Mouse (Mus musculus) stomach, embryonic 14.5 days (tissue): ENCODE measurements around the gene Zfp334. TPM values are rescaled to one million over a fixed set of nuclear protein-coding genes. Genes with fewer than 3 reads are reported as not detected.

Experiments used
- ATAC-seq: fragments of 200-750 bp; cut with Nextera tagmentation; 2 replicates; pipeline ENCODE4 v1.8.0; 2017; ENCODE audit warnings: low read depth, moderate TSS enrichment; ENCODE audit not compliant: insufficient number of reproducible peaks, insufficient read depth, low FRiP score
- H3K27ac ChIP-seq: fragments of 300-500 bp; sonication (generic); 2 replicates; pipeline ENCODE4 v1.5.1; 2014; ENCODE audit warnings: mild to moderate bottlenecking, low read length, moderate library complexity, mixed read lengths
- H3K27me3 ChIP-seq: fragments of 300-500 bp; sonication (generic); 2 replicates; pipeline ENCODE4 v1.6.1; 2014; ENCODE audit warnings: low read length, control low read depth, mixed read lengths; ENCODE audit not compliant: control insufficient read depth, insufficient read depth
- H3K36me3 ChIP-seq: fragments of 300-500 bp; sonication (generic); 2 replicates; pipeline ENCODE4 v1.6.1; 2014; ENCODE audit warnings: mild to moderate bottlenecking, control low read depth, low read length, moderate library complexity, mixed read lengths; ENCODE audit not compliant: control insufficient read depth, insufficient read depth
- H3K4me1 ChIP-seq: fragments of 300-500 bp; sonication (generic); 2 replicates; pipeline ENCODE4 v1.6.1; 2014; ENCODE audit warnings: low read length, control low read depth, mixed read lengths; ENCODE audit not compliant: control insufficient read depth, insufficient read depth
- H3K4me2 ChIP-seq: fragments of 300-500 bp; sonication (generic); replicated peaks from 2 replicates; pipeline ENCODE4 v1.6.1; 2014; ENCODE audit warnings: low read depth, low read length, control low read depth
- H3K4me3 ChIP-seq: fragments of 300-500 bp; sonication (generic); 2 replicates; pipeline ENCODE4 v1.5.1; 2014; ENCODE audit warnings: low read depth, low read length, control low read depth
- H3K9ac ChIP-seq: fragments of 300-500 bp; sonication (generic); replicated peaks from 2 replicates; pipeline ENCODE4 v1.6.1; 2014; ENCODE audit warnings: low read depth, mild to moderate bottlenecking, control low read depth, low read length, moderate library complexity, mixed read lengths
- H3K9me3 ChIP-seq: fragments of 300-500 bp; sonication (generic); 2 replicates; pipeline ENCODE4 v1.6.1; 2016; ENCODE audit warnings: low read depth, low read length, control low read depth; ENCODE audit not compliant: control insufficient read depth
- WGBS: fragments of 180-500 bp; shearing (Covaris S2); extraction: QIAGEN DNeasy Blood & Tissue Kit; methylation state at CpG from one replicate; pipeline ENCODE4 v1.1.7; 2014; 5-methylcytosine and 5-hydroxymethylcytosine counted together
- polyA plus RNA-seq: library from polyadenylated mRNA; unstranded; fragments of >200 nt; fragmentation: Nextera tagmentation; extraction: Ambion mirVana; gene quantifications from 2 replicates; pipeline ENCODE4 v1.2.1, GENCODE M21; 2014

Gene Zfp334
- polyA plus RNA-seq, 1 experiment from 2014 or later, result 9.6 TPM

DNA sequence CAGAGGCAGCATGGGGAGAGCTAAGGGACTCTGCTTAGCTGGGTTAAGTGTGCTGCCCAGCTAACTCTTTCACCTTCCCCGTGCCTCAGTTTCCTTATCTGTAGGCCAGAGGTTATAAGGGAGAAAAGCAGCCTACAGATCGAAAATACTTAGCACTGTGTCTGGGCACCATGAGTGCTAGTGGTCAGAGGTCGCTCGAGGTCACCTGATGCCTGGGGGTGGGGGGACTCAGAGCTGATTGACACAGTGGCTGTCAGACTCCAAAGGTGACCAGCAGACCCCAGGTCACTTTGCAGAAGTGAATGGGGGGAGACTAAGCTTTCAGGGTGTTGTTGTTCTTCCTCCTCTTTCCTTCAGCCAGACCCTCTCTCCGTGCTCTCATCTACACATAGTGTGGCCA is 26.3 kb upstream of the Zfp334 start:
- Histone ChIP-seq H3K9ac (no peak overlapping the region), H3K4me3 (no peak overlapping the region), H3K36me3 (no peaks in the 10 kb centered on the region), H3K4me1 (no peaks in the 10 kb centered on the region), H3K9me3 (no peaks in the 10 kb centered on the region), H3K27ac (no peak overlapping the region), H3K4me2 (no peak overlapping the region), H3K27me3 (no peaks in the 10 kb centered on the region)
- ATAC-seq, result no peak
- WGBS, result 76% methylated on average over 5 of the region's 5 CpGs

DNA sequence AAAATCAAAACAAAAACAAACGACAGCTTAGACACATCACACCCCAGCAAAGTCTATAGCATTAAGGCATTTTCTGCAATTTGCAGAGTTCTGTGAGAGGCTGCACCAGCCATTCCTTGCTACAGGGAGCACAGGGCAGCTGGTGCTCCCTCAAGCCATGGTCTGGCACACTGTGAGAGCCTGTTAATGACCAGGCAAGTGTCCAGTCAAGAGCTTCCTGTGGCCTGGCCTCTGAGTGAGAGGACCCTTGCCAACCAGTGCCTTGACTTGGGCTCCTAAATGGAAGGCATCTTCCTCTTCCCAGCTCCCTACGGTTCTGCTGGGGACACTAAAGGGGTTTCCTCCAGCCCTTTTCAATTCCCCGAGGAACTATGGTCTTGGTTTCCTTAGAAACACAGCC is 25.8 kb upstream of the Zfp334 start:
- no peak overlapping the region for H3K9ac ChIP-seq
- ATAC-seq, result no peak
- no peaks in the 10 kb centered on the region for H3K36me3 ChIP-seq
- H3K4me3 ChIP-seq, result no peak overlapping the region
- 57% methylated on average over 3 of the region's 3 CpGs for WGBS
- no peak overlapping the region for H3K27ac ChIP-seq
- H3K9me3 ChIP-seq, result no peaks in the 10 kb centered on the region
- no peaks in the 10 kb centered on the region for H3K4me1 ChIP-seq
- no peak overlapping the region for H3K4me2 ChIP-seq
- H3K27me3 ChIP-seq, result no peaks in the 10 kb centered on the region

DNA sequence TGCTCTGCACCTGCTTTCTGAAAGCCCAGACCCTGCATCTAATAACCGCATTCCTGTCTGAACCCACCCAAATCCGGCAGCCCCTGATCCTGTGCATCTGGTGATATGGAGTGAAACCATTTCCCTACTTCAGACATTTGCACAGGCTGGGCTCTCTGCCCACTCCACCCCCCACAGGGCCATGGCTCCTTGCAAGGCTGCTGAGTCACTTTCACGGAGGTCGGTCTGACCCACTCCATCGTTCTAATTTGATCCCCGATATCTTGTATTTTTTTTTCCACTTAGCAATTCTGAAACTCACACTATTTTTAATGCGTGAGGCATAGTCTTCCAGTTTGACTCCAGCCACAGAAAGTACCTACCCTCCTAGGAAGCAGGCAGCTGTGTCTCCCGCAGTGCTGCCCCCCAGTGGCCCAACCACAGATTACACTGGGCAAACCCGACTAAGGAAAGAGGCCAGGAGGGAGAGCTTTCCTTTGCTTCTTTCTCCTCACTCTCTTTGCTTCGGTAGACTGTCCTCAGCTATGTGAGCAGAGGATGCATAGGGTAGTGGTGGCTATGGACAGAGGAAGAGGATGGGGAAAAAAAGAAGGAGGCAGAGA is 19.7 kb upstream of the Zfp334 start:
- H3K27ac ChIP-seq, result no peak overlapping the region
- ATAC-seq, result no peak
- H3K27me3 ChIP-seq, result no peaks in the 10 kb centered on the region
- H3K4me2 ChIP-seq, result no peak overlapping the region
- H3K9me3 ChIP-seq, result no peaks in the 10 kb centered on the region
- H3K4me3 ChIP-seq, result no peak overlapping the region
- no peaks in the 10 kb centered on the region for H3K4me1 ChIP-seq
- 40% methylated on average over 10 of the region's 10 CpGs for WGBS
- H3K9ac ChIP-seq, result no peak overlapping the region
- H3K36me3 ChIP-seq, result no peaks in the 10 kb centered on the region

DNA sequence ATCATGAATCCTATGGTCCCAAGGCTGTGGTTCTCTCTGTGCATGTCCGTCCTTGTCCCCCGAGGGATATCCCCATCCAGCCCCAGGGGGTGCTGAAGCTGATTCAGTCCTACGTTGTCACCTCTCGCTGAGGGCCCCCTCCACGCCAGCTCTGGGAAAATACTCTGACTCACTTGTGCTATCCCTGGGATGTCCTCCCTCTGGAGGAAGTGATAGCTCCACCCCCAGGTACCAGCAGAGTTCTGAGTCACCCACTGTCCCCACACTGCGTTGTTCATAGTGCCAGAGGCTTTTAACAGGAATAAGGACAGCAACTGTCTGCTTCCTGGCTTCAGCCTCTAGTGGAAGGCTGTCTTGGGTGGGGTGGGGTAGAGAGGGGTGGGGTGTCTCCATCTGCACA is 17.3 kb upstream of the Zfp334 start:
- no peak overlapping the region for H3K9ac ChIP-seq
- no peak for ATAC-seq
- no peak overlapping the region for H3K4me3 ChIP-seq
- H3K27me3 ChIP-seq, result no peaks in the 10 kb centered on the region
- H3K9me3 ChIP-seq, result no peaks in the 10 kb centered on the region
- H3K36me3 ChIP-seq, result no peaks in the 10 kb centered on the region
- 45% methylated on average over 6 of the region's 6 CpGs for WGBS
- H3K27ac ChIP-seq, result no peak overlapping the region
- H3K4me2 ChIP-seq, result no peak overlapping the region
- no peaks in the 10 kb centered on the region for H3K4me1 ChIP-seq

DNA sequence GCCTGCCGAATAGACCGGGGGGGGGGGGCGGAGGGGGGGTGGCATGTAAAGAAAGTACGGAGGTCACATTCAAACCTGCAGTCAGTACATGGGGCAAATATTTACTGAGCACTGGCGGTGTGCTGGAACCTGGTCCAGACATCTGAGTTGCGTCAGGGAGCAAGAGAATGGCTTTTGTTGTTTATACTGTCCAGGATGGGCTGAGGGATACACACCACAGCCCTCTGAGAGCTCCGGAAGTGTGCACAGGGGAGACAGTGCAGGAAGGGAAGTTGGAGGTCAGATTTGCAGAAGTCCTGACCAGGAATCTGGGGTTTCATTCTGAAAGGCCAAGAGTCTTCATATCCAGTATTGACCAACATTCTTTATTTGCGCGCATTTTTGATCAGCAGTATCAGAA is 16.9 kb upstream of the Zfp334 start:
- no peaks in the 10 kb centered on the region for H3K36me3 ChIP-seq
- H3K27me3 ChIP-seq, result no peaks in the 10 kb centered on the region
- no peak overlapping the region for H3K27ac ChIP-seq
- ATAC-seq, result no peak
- no peak overlapping the region for H3K9ac ChIP-seq
- no peaks in the 10 kb centered on the region for H3K9me3 ChIP-seq
- no peaks in the 10 kb centered on the region for H3K4me1 ChIP-seq
- H3K4me2 ChIP-seq, result no peak overlapping the region
- WGBS, result 29% methylated on average over 9 of the region's 9 CpGs
- H3K4me3 ChIP-seq, result no peak overlapping the region

DNA sequence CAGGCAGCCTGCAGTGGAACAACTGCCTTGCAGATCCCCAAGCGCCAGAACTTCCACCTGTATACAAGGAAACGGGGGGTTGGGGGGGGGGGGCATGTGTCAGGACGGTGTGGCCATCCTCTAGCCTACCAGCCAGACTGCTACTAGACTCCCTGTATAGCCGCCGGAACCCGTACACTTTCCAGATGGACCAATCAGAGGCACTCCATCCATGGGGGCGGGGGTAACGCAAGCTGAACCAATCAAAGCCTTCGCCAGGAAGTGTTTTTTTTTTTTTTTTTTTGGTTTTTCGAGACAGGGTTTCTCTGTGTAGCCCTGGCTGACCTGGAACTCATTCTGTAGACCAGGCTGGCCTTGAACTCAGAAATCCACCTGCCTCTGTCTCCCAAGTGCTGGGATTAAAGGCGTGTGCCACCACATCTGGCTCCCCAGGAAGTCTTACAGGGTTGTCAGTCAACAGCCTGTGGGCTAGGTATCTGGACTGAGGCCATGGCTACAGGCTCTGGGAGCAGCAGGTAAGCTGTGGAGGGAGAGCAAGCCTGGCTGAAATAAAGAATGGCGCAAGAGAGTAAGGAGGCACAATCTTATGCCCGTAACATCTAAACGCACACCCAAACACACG is 10.2 kb upstream of the Zfp334 start:
- WGBS, result 65% methylated on average over 14 of the region's 15 CpGs
- Histone ChIP-seq H3K9me3 (no peaks in the 10 kb centered on the region), H3K9ac (no peak overlapping the region), H3K27me3 (no peaks in the 10 kb centered on the region), H3K4me3 (no peak overlapping the region), H3K27ac (no peak overlapping the region), H3K4me1 (peaks cover 5% of the 10 kb centered on the region; the same call in 1 of the 2 replicates), H3K4me2 (no peak overlapping the region), H3K36me3 (no peaks in the 10 kb centered on the region)
- ATAC-seq, result no peak

DNA sequence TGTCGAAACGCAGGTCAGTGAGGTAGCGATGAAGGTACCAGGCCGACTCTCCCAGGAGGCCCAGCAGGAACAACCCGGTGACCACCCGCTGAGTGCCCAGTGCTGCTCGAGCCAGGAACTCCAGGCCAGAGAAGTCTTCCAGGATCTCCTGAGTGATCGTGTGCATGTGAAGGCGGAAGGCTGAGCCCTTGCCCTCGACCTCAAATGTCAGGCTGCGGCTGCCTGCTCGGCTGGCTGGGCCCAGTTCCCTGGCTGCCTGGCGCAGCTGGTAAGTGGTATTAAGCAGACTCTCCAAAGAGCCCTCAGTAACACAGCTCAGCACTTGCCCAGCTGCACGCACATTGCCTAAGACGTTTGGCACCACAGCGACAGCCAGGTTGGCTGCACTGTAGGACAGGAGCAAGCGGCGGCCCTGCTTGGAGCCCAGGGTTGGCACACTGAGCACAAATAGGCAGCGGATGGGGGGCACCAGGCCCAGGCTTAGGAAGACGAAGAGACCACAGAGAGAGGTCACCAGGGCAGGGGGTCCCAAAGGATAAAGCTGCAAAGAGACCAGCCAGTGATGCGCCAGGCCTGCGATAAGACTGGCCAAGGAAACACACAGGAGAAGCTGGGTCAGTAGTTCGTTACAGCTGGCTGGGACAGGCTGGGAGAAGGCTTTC is 9.6 kb upstream of the Zfp334 start:
- H3K4me1 ChIP-seq, result peaks cover 5% of the 10 kb centered on the region; the same call in 1 of the 2 replicates
- no peaks in the 10 kb centered on the region for H3K27me3 ChIP-seq
- no peak for ATAC-seq
- no peaks in the 10 kb centered on the region for H3K36me3 ChIP-seq
- no peak overlapping the region for H3K4me3 ChIP-seq
- no peak overlapping the region for H3K9ac ChIP-seq
- 71% methylated on average over 23 of the region's 23 CpGs for WGBS
- H3K9me3 ChIP-seq, result no peaks in the 10 kb centered on the region
- no peak overlapping the region for H3K27ac ChIP-seq
- H3K4me2 ChIP-seq, result no peak overlapping the region

DNA sequence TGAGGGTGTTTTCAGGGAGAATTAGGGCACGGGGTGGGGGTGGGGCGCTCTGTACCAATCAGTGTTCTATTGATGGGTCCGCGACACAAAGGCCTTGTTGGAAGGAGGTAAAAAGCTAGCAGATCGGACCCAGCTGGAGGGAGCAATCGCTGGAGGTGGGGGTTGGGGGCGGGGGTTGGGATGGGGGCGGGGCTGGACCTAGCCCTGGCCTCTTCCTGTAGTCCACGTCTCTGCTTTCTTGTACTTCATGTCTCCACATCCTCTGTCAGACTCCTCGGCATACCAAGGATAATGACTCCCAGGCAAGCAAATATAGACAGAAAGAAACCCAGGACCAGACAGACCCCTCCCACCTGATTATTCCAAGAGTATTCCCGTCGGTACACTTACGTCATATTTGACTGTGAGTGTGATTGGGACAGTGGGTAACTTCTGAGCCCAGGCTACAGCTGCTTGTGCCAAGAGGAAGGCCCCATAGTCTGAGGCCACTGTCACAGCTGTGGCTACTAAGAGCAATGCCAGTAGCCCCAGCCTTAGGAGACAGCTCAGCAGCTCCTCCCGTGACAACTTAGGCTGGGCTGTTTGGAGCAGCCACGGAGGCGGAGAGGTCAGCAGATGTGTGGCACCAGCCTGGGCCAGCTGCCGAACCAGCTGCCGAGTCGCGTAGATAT is 8.9 kb upstream of the Zfp334 start:
- Histone ChIP-seq H3K36me3 (no peaks in the 10 kb centered on the region), H3K4me2 (no peak overlapping the region), H3K4me1 (peaks cover 5% of the 10 kb centered on the region; the same call in 1 of the 2 replicates), H3K9me3 (no peaks in the 10 kb centered on the region), H3K9ac (no peak overlapping the region), H3K27ac (no peak overlapping the region), H3K27me3 (no peaks in the 10 kb centered on the region), H3K4me3 (no peak overlapping the region)
- no peak for ATAC-seq
- WGBS, result 39% methylated on average over 20 of the region's 20 CpGs
